Mouse (Mus musculus): ENCODE measurements at regions not wholly inside any gene's neighbourhood (a gene's known extent, or its start where the extent isn't known, plus 50 kb on each side); places are given as distances from the start of the nearest gene placed in this dataset.
A peak's percentile ranks its signal among the peaks of the same experiment; 100 is the strongest.

DNA sequence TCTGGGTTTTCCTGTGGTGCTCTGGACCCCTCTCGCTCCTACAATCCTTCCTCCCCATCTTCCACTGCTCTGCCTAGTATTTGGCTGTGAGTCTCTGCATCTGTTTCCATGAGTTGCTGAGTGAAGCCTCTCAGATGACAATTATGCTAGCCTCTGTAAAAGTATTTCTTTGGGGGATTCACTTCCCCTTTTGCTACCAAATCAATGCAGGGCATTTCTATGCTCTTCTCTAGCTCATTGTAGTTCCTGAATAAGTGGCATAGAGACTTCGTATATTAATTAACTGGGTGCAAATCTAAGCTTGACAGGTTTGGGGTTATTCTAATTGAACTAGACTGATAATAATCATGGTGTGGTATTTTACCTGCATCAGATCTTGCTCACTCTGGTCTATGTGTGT lies 260.4 kb upstream of the P2ry1 start:
- Histone ChIP-seq H3K4me1 (ENCODE audit: insufficient read depth) (no peaks in the 10 kb centered on the region), H3K27ac (ENCODE audit: low read depth) (peak overlapping the region; percentile 77), H3K27me3 (ENCODE audit: insufficient read depth, low read length) (no peaks in the 10 kb centered on the region), H3K9ac (no peak overlapping the region), H3K9me3 (ENCODE audit: low read depth, low read length) (no peaks in the 10 kb centered on the region), H3K4me2 (no peak overlapping the region), H3K36me3 (ENCODE audit: insufficient read depth) (no peaks in the 10 kb centered on the region), H3K4me3 (ENCODE audit: low read depth, low read length) (no peak overlapping the region)
- WGBS: 74% methylated on average over 2 of the region's 2 CpGs
- ATAC-seq (ENCODE audit: insufficient read depth): no peak
- DNase-seq: no peak
- TF ChIP-seq CTCF (IDR thresholded peaks at IDR 0.05; ENCODE audit: low read depth): no peak

GRCm38 (mm10) chr3:60745075-60745474 lies 257.5 kb upstream of the P2ry1 start:
- Histone ChIP-seq H3K36me3 (ENCODE audit: insufficient read depth) (no peaks in the 10 kb centered on the region), H3K9me3 (ENCODE audit: low read depth, low read length) (no peaks in the 10 kb centered on the region), H3K4me3 (ENCODE audit: low read depth, low read length) (no peak overlapping the region)

GRCm38 (mm10) chr3:60758568-60758967 lies 244.0 kb upstream of the P2ry1 start:
- Histone ChIP-seq H3K36me3 (ENCODE audit: insufficient read depth) (no peaks in the 10 kb centered on the region), H3K4me2 (no peak overlapping the region), H3K27me3 (ENCODE audit: insufficient read depth, low read length) (no peaks in the 10 kb centered on the region), H3K27ac (ENCODE audit: low read depth) (no peak overlapping the region), H3K9ac (no peak overlapping the region), H3K4me1 (ENCODE audit: insufficient read depth) (no peaks in the 10 kb centered on the region), H3K9me3 (ENCODE audit: low read depth, low read length) (no peaks in the 10 kb centered on the region), H3K4me3 (ENCODE audit: low read depth, low read length) (no peak overlapping the region)
- TF ChIP-seq CTCF (IDR thresholded peaks at IDR 0.05; ENCODE audit: low read depth): no peak
- DNase-seq (no peak), ATAC-seq (ENCODE audit: insufficient read depth) (no peak)
- 61% methylated on average over 2 of the region's 2 CpGs for WGBS

More at GRCm38 (mm10) chr3:60745075-60745474, 257.5 kb upstream of the P2ry1 start:
- no peak overlapping the region for H3K9ac ChIP-seq
- WGBS: 77% methylated on average over 1 of the region's 1 CpGs
- no peak for TF ChIP-seq CTCF (IDR thresholded peaks at IDR 0.05; ENCODE audit: low read depth)
- H3K4me2 ChIP-seq: no peak overlapping the region
- H3K27me3 ChIP-seq (ENCODE audit: insufficient read depth, low read length): no peaks in the 10 kb centered on the region
- no peak for ATAC-seq (ENCODE audit: insufficient read depth)
- H3K4me1 ChIP-seq (ENCODE audit: insufficient read depth): no peaks in the 10 kb centered on the region
- no peak overlapping the region for H3K27ac ChIP-seq (ENCODE audit: low read depth)
- no peak for DNase-seq

GRCm38 (mm10) chr3:60759046-60759445 lies 243.5 kb upstream of the P2ry1 start:
- H3K4me2 ChIP-seq: no peak overlapping the region
- H3K27me3 ChIP-seq (ENCODE audit: insufficient read depth, low read length): no peaks in the 10 kb centered on the region
- H3K9me3 ChIP-seq (ENCODE audit: low read depth, low read length): no peaks in the 10 kb centered on the region
- no peaks in the 10 kb centered on the region for H3K4me1 ChIP-seq (ENCODE audit: insufficient read depth)
- H3K4me3 ChIP-seq (ENCODE audit: low read depth, low read length): no peak overlapping the region
- TF ChIP-seq CTCF (IDR thresholded peaks at IDR 0.05; ENCODE audit: low read depth): no peak
- no peak overlapping the region for H3K9ac ChIP-seq
- H3K36me3 ChIP-seq (ENCODE audit: insufficient read depth): no peaks in the 10 kb centered on the region
- no peak for ATAC-seq (ENCODE audit: insufficient read depth)
- DNase-seq: no peak
- H3K27ac ChIP-seq (ENCODE audit: low read depth): no peak overlapping the region

- peak; percentile 82 for TF ChIP-seq CTCF (IDR thresholded peaks at IDR 0.05; ENCODE audit: low read depth)
- 56% methylated on average over 4 of the region's 4 CpGs for WGBS
- Histone ChIP-seq H3K4me3 (ENCODE audit: low read depth, low read length) (no peak overlapping the region), H3K4me1 (ENCODE audit: insufficient read depth) (no peaks in the 10 kb centered on the region), H3K9ac (no peak overlapping the region), H3K27me3 (ENCODE audit: insufficient read depth, low read length) (no peaks in the 10 kb centered on the region), H3K4me2 (no peak overlapping the region), H3K9me3 (ENCODE audit: low read depth, low read length) (no peaks in the 10 kb centered on the region), H3K27ac (ENCODE audit: low read depth) (no peak overlapping the region), H3K36me3 (ENCODE audit: insufficient read depth) (no peaks in the 10 kb centered on the region)
- ATAC-seq (ENCODE audit: insufficient read depth) (peak; percentile 41; the same call in 1 of the 2 replicates), DNase-seq (peak; percentile 85)
Observed at GRCm38 (mm10) chr3:60762874-60763273, 239.7 kb upstream of the P2ry1 start.

DNA sequence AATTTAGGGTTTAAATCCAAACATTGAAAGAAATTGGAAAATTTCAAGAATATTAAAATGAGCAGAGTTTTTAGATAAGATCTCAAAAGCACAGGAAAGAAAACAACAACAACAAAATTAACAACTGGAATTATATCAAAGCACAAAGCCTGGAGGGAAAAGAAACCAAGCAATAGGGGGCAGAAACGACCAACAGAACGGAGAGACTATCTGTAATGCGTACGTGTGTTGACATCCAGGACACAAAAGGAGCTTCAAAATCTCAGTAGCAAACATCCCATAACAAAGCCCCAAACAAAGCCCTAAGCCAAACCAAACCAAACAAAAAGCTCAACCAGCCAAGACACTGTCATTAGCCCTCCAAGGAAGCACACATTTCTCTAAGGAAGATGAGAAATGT lies 237.5 kb upstream of the P2ry1 start:
- Histone ChIP-seq H3K27ac (ENCODE audit: low read depth) (no peak overlapping the region), H3K4me3 (ENCODE audit: low read depth, low read length) (no peak overlapping the region), H3K9me3 (ENCODE audit: low read depth, low read length) (no peaks in the 10 kb centered on the region), H3K4me2 (no peak overlapping the region), H3K27me3 (ENCODE audit: insufficient read depth, low read length) (no peaks in the 10 kb centered on the region), H3K36me3 (ENCODE audit: insufficient read depth) (no peaks in the 10 kb centered on the region), H3K9ac (no peak overlapping the region), H3K4me1 (ENCODE audit: insufficient read depth) (no peaks in the 10 kb centered on the region)
- 57% methylated on average over 4 of the region's 4 CpGs for WGBS
- DNase-seq (peak; percentile 30), ATAC-seq (ENCODE audit: insufficient read depth) (no peak)
- no peak for TF ChIP-seq CTCF (IDR thresholded peaks at IDR 0.05; ENCODE audit: low read depth)

GRCm38 (mm10) chr3:60768996-60769395 lies 233.6 kb upstream of the P2ry1 start:
- no peak for TF ChIP-seq CTCF (IDR thresholded peaks at IDR 0.05; ENCODE audit: low read depth)
- no peaks in the 10 kb centered on the region for H3K36me3 ChIP-seq (ENCODE audit: insufficient read depth)
- no peak for ATAC-seq (ENCODE audit: insufficient read depth)

DNA sequence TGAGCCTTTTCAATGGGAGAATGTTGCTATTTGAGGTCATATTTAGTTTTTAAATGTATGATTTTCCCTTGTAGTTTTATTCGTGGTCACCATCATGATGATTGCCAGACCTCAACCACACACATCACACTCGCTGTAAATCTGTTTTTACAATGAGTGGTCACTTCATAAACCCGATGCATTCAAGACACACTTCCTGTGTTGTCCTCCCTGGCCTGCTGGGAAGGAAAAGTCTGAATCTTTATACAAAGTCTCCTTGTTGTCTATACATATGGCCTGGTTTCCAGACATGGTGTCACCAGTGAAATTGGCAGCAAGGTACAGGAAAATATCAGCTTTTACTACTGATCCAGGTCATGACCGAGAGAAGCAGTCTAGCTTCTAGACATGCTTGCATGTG lies 230.7 kb upstream of the P2ry1 start:
- ATAC-seq (ENCODE audit: insufficient read depth) (no peak), DNase-seq (no peak)
- no peak for TF ChIP-seq CTCF (IDR thresholded peaks at IDR 0.05; ENCODE audit: low read depth)
- Histone ChIP-seq H3K9ac (no peak overlapping the region), H3K36me3 (ENCODE audit: insufficient read depth) (no peaks in the 10 kb centered on the region), H3K27me3 (ENCODE audit: insufficient read depth, low read length) (no peaks in the 10 kb centered on the region), H3K9me3 (ENCODE audit: low read depth, low read length) (no peaks in the 10 kb centered on the region), H3K4me3 (ENCODE audit: low read depth, low read length) (no peak overlapping the region), H3K4me2 (no peak overlapping the region), H3K4me1 (ENCODE audit: insufficient read depth) (no peaks in the 10 kb centered on the region), H3K27ac (ENCODE audit: low read depth) (no peak overlapping the region)
- WGBS: 65% methylated on average over 4 of the region's 4 CpGs

More at GRCm38 (mm10) chr3:60768996-60769395, 233.6 kb upstream of the P2ry1 start:
- H3K4me2 ChIP-seq: no peak overlapping the region
- no peak overlapping the region for H3K27ac ChIP-seq (ENCODE audit: low read depth)
- no peak overlapping the region for H3K4me3 ChIP-seq (ENCODE audit: low read depth, low read length)
- H3K27me3 ChIP-seq (ENCODE audit: insufficient read depth, low read length): no peaks in the 10 kb centered on the region
- H3K4me1 ChIP-seq (ENCODE audit: insufficient read depth): no peaks in the 10 kb centered on the region
- no peaks in the 10 kb centered on the region for H3K9me3 ChIP-seq (ENCODE audit: low read depth, low read length)
- no peak overlapping the region for H3K9ac ChIP-seq
- DNase-seq: no peak

All from lung, embryonic 14.5 days (tissue).